Mouse (Mus musculus): Measurements from ENCODE around the gene Ip6k1. TPM values are rescaled to one million over a fixed set of nuclear protein-coding genes. Genes with fewer than 3 reads are reported as not detected.

The Ip6k1 gene
- total and polyA plus RNA-seq, 2 experiments from 2014 or later = 25.4 to 102 TPM

DNA sequence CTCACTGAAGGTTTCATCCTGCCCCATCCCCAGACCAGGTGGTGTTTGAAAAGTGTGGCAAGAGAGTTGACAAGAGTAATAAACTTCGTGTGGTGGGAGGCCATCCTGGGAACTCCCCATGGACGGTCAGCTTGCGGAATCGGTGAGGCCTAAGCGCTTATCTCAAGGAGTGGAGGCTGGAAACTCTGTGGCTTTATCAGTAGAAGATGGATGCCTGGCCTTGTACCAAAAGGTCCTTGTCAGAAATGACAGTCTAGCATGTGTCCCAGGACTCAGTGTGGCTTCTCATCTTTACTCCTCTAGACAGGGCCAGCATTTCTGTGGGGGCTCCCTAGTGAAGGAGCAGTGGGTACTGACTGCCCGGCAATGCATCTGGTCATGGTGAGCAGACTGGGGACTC, 81.3 kb downstream of the Ip6k1 start:
- Histone ChIP-seq H3K36me3 (replicated peaks; ENCODE audit: control insufficient read depth, insufficient read depth, low read length) (peaks cover 48% of the 10 kb centered on the region), H3K27me3 (ENCODE audit: control insufficient read depth, insufficient read depth, low read length) (peaks cover 23% of the 10 kb centered on the region), H3K4me1 (ENCODE audit: control insufficient read depth, insufficient read depth) (peaks cover 3% of the 10 kb centered on the region), H3K9me3 (replicated peaks; ENCODE audit: control insufficient read depth, low read length) (no peaks in the 10 kb centered on the region), H3K4me2 (ENCODE audit: low read depth, low read length) (no peak overlapping the region), H3K4me3 (ENCODE audit: low read depth, low read length) (no peak overlapping the region), H3K27ac (ENCODE audit: low read depth) (no peak overlapping the region), H3K9ac (replicated peaks; ENCODE audit: low read depth, low read length) (no peak overlapping the region)
- WGBS = 43% methylated on average over 6 of the region's 6 CpGs
- no peak for TF ChIP-seq EP300 (IDR thresholded peaks at IDR 0.05; ENCODE audit: low read depth)
- TF ChIP-seq CTCF (IDR thresholded peaks at IDR 0.05; ENCODE audit: low read depth) = no peak
- ATAC-seq (ENCODE audit: insufficient read depth, low read depth) (no peak), DNase-seq (ENCODE audit: low spot score) (no peak)

GRCm38 (mm10) chr9:108085261-108085660, 83.0 kb downstream of the Ip6k1 start:
- TF ChIP-seq EP300 (IDR thresholded peaks at IDR 0.05; ENCODE audit: low read depth) (no peak), CTCF (IDR thresholded peaks at IDR 0.05; ENCODE audit: low read depth) (no peak)
- Histone ChIP-seq H3K27me3 (ENCODE audit: control insufficient read depth, insufficient read depth, low read length) (peaks cover 23% of the 10 kb centered on the region), H3K9ac (replicated peaks; ENCODE audit: low read depth, low read length) (no peak overlapping the region), H3K27ac (ENCODE audit: low read depth) (no peak overlapping the region), H3K4me3 (ENCODE audit: low read depth, low read length) (no peak overlapping the region), H3K4me2 (ENCODE audit: low read depth, low read length) (no peak overlapping the region), H3K9me3 (replicated peaks; ENCODE audit: control insufficient read depth, low read length) (no peaks in the 10 kb centered on the region), H3K4me1 (ENCODE audit: control insufficient read depth, insufficient read depth) (no peaks in the 10 kb centered on the region), H3K36me3 (replicated peaks; ENCODE audit: control insufficient read depth, insufficient read depth, low read length) (peaks cover 64% of the 10 kb centered on the region)
- no peak for DNase-seq (ENCODE audit: low spot score)
- ATAC-seq (ENCODE audit: insufficient read depth, low read depth) = no peak
- 89% methylated on average over 4 of the region's 4 CpGs for WGBS

- H3K4me2 ChIP-seq (ENCODE audit: low read depth, low read length) = no peak overlapping the region
- no peaks in the 10 kb centered on the region for H3K27me3 ChIP-seq (ENCODE audit: control insufficient read depth, insufficient read depth, low read length)
- H3K36me3 ChIP-seq (replicated peaks; ENCODE audit: control insufficient read depth, insufficient read depth, low read length) = peaks cover 66% of the 10 kb centered on the region
- H3K4me1 ChIP-seq (ENCODE audit: control insufficient read depth, insufficient read depth) = peaks cover 10% of the 10 kb centered on the region; the same call in 1 of the 2 replicates
- H3K4me3 ChIP-seq (ENCODE audit: low read depth, low read length) = no peak overlapping the region
- no peak overlapping the region for H3K27ac ChIP-seq (ENCODE audit: low read depth)
- DNase-seq (ENCODE audit: low spot score) = no peak
- no peaks in the 10 kb centered on the region for H3K9me3 ChIP-seq (replicated peaks; ENCODE audit: control insufficient read depth, low read length)
- TF ChIP-seq CTCF (IDR thresholded peaks at IDR 0.05; ENCODE audit: low read depth) = no peak
- no peak for TF ChIP-seq EP300 (IDR thresholded peaks at IDR 0.05; ENCODE audit: low read depth)
- 96% methylated on average over 7 of the region's 7 CpGs for WGBS
- no peak overlapping the region for H3K9ac ChIP-seq (replicated peaks; ENCODE audit: low read depth, low read length)
- no peak for ATAC-seq (ENCODE audit: insufficient read depth, low read depth)
These were observed 88.4 kb downstream of the Ip6k1 start for GRCm38 (mm10) chr9:108090611-108091120.

DNA sequence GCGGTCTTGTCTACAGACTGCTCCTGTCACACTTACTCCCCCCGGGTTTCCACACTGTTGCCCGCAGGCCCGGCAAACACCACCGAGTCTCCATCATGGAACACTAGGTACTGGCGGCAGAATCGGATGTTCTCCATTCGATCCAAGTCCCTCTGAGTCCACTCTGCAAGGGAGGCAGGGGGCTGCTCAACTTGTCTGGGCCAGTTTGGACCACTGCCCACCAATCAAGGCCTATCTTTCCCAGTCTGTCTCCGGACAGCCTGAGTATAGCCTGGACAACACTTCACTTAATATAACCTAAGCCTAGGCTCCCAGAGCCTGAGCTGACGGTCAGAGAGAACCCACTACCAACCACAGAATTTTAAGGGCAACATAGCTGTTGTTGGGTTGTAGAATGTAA, 91.3 kb downstream of the Ip6k1 start:
- no peaks in the 10 kb centered on the region for H3K27me3 ChIP-seq (ENCODE audit: control insufficient read depth, insufficient read depth, low read length)
- peak overlapping the region; percentile 81; the same call in 1 of the 2 replicates for H3K27ac ChIP-seq (ENCODE audit: low read depth)
- H3K9ac ChIP-seq (replicated peaks; ENCODE audit: low read depth, low read length) = peak overlapping the region; percentile 75
- 64% methylated on average over 10 of the region's 10 CpGs for WGBS
- DNase-seq (ENCODE audit: low spot score) (no peak), ATAC-seq (ENCODE audit: insufficient read depth, low read depth) (no peak)
- TF ChIP-seq CTCF (IDR thresholded peaks at IDR 0.05; ENCODE audit: low read depth) (no peak), EP300 (IDR thresholded peaks at IDR 0.05; ENCODE audit: low read depth) (no peak)
- H3K4me2 ChIP-seq (ENCODE audit: low read depth, low read length) = peak overlapping the region; percentile 91
- H3K4me1 ChIP-seq (ENCODE audit: control insufficient read depth, insufficient read depth) = peaks cover 10% of the 10 kb centered on the region; the same call in 1 of the 2 replicates
- H3K9me3 ChIP-seq (replicated peaks; ENCODE audit: control insufficient read depth, low read length) = no peaks in the 10 kb centered on the region
- peaks cover 37% of the 10 kb centered on the region for H3K36me3 ChIP-seq (replicated peaks; ENCODE audit: control insufficient read depth, insufficient read depth, low read length)
- peak overlapping the region; percentile 80 for H3K4me3 ChIP-seq (ENCODE audit: low read depth, low read length)

GRCm38 (mm10) chr9:108094184-108094941, 92.1 kb downstream of the Ip6k1 start, which contains the start of gene Apeh:
Gene Apeh, minus strand, starts transcription at chr9:108094606.
- Histone ChIP-seq H3K9ac (replicated peaks; ENCODE audit: low read depth, low read length) (peak within 1 kb of the TSS; percentile 75), H3K36me3 (replicated peaks; ENCODE audit: control insufficient read depth, insufficient read depth, low read length) (peaks cover 30% of the 10 kb centered on the region), H3K9me3 (replicated peaks; ENCODE audit: control insufficient read depth, low read length) (no peaks in the 10 kb centered on the region), H3K4me1 (ENCODE audit: control insufficient read depth, insufficient read depth) (peaks cover 10% of the 10 kb centered on the region; the same call in 1 of the 2 replicates), H3K4me2 (ENCODE audit: low read depth, low read length) (peak within 1 kb of the TSS; percentile 91), H3K27ac (ENCODE audit: low read depth) (peak within 1 kb of the TSS; percentile 81), H3K27me3 (ENCODE audit: control insufficient read depth, insufficient read depth, low read length) (no peaks in the 10 kb centered on the region), H3K4me3 (ENCODE audit: low read depth, low read length) (peak within 1 kb of the TSS; percentile 80)
- DNase-seq (ENCODE audit: low spot score) = peak; percentile 89
- peak; percentile 92 for ATAC-seq (ENCODE audit: insufficient read depth, low read depth)
- under 1% methylated on average over 52 of the region's 52 CpGs for WGBS
- TF ChIP-seq CTCF (IDR thresholded peaks at IDR 0.05; ENCODE audit: low read depth) = no peak; the same call in 1 of the 2 replicates
- peak; percentile 29; the same call in 1 of the 2 replicates for TF ChIP-seq EP300 (IDR thresholded peaks at IDR 0.05; ENCODE audit: low read depth)
